Mouse (Mus musculus) limb, embryonic 11.5 days (tissue): ENCODE measurements around the gene Rtl9. TPM values are rescaled to one million over a fixed set of nuclear protein-coding genes. Genes with fewer than 3 reads are reported as not detected.

Source experiments
- ATAC-seq: fragments of 200-750 bp; cut with Nextera tagmentation; 2 replicates; pipeline ENCODE4 v1.8.0; 2017; ENCODE audit warnings: low read depth; ENCODE audit not compliant: insufficient number of reproducible peaks, low FRiP score, low TSS enrichment
- DNase-seq: peaks from one replicate; pipeline ENCODE4 v3.0.0-alpha.2; 2015; ENCODE audit warnings: low spot score
- H3K27ac ChIP-seq: fragments of 300-500 bp; sonication (generic); replicated peaks from 2 replicates; pipeline ENCODE4 v1.5.1; 2014; ENCODE audit warnings: low read depth, mild to moderate bottlenecking, low read length
- H3K27me3 ChIP-seq: fragments of 300-500 bp; sonication (generic); 2 replicates; pipeline ENCODE4 v1.6.1; 2014; ENCODE audit warnings: mild to moderate bottlenecking, low read length, mixed read lengths; ENCODE audit not compliant: control insufficient read depth, insufficient read depth
- H3K36me3 ChIP-seq: fragments of 300-500 bp; sonication (generic); 2 replicates; pipeline ENCODE4 v1.6.1; 2014; ENCODE audit warnings: mild to moderate bottlenecking, low read length, moderate library complexity, mixed read lengths; ENCODE audit not compliant: control insufficient read depth, insufficient read depth
- H3K4me1 ChIP-seq: fragments of 300-500 bp; sonication (generic); 2 replicates; pipeline ENCODE4 v1.6.1; 2014; ENCODE audit warnings: low read length, mixed read lengths; ENCODE audit not compliant: control insufficient read depth, insufficient read depth
- H3K4me2 ChIP-seq: fragments of 300-500 bp; sonication (generic); 2 replicates; pipeline ENCODE4 v1.6.1; 2014; ENCODE audit warnings: low read depth, mild to moderate bottlenecking, moderate library complexity; ENCODE audit not compliant: severe bottlenecking
- H3K4me3 ChIP-seq: fragments of 300-500 bp; sonication (generic); 2 replicates; pipeline ENCODE4 v1.5.1; 2014; ENCODE audit warnings: low read depth, low read length
- H3K9ac ChIP-seq: fragments of 300-500 bp; sonication (generic); 2 replicates; pipeline ENCODE4 v1.6.1; 2014; ENCODE audit warnings: mild to moderate bottlenecking, low read length
- H3K9me3 ChIP-seq: fragments of 300-500 bp; sonication (generic); 2 replicates; pipeline ENCODE4 v1.6.1; 2016; ENCODE audit warnings: low read length; ENCODE audit not compliant: control insufficient read depth
- WGBS: fragments of 180-500 bp; shearing (Covaris S2); extraction: QIAGEN DNeasy Blood & Tissue Kit; methylation state at CpG from one replicate; pipeline ENCODE4 v1.1.7; 2014; 5-methylcytosine and 5-hydroxymethylcytosine counted together
- polyA plus RNA-seq: library from polyadenylated mRNA; unstranded; fragments of >200 nt; fragmentation: Nextera tagmentation; extraction: Ambion mirVana; gene quantifications from 2 replicates; pipeline ENCODE4 v1.2.1, GENCODE M21; 2014

Gene Rtl9
- polyA plus RNA-seq, 1 experiment from 2014 or later = 0.61 TPM

DNA sequence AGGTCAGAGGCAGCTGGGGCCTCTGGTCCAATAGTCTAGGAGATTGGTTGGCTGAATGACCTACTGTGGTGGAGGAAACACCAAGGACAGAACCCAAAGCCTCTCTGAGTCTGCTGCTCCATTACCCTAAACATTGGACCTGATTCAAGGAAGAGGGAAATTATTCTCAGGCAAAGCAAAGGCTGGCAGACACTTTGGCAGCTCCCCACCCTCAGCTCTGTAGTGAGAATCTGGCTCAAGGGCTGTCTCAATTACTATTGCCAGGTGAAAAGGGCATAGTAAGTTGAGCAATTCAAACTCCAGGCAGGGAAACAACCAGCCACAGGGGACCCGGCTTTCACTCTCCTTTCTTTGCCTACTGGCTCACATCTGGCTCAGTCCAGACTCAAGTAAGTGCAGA, 6.5 kb downstream of the Rtl9 start:
- Histone ChIP-seq H3K4me2 (no peak overlapping the region), H3K36me3 (no peaks in the 10 kb centered on the region), H3K4me1 (no peaks in the 10 kb centered on the region), H3K27ac (no peak overlapping the region), H3K4me3 (no peak overlapping the region), H3K9ac (no peak overlapping the region), H3K9me3 (no peaks in the 10 kb centered on the region), H3K27me3 (no peaks in the 10 kb centered on the region)
- no peak for ATAC-seq
- no peak for DNase-seq
- 58% methylated on average over 1 of the region's 1 CpGs for WGBS

DNA sequence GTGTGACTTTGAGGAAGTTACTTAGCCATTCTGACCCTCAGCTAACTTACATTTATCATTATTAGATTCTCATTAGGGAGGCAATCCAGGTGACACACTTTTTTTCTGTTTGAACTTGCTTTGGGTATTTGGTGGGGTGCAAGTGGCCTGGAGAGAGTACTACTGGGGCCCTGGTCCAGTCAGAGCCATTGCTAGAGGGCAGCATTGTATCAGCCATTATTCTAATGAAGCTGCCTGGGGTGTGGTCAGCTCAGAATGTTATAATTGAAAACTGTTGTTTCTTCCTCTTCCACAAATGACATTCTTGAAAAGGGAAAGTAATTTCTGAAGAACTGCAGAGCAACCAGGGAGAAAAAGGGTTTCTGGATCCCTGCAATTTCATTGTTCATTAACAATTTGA, 13.2 kb downstream of the Rtl9 start:
- no peak overlapping the region for H3K27ac ChIP-seq

More for the DNA sequence above, 13.2 kb downstream of the Rtl9 start:
- no peaks in the 10 kb centered on the region for H3K9me3 ChIP-seq
- no peak overlapping the region for H3K4me3 ChIP-seq
- H3K4me2 ChIP-seq = no peak overlapping the region
- ATAC-seq (no peak), DNase-seq (no peak)
- H3K27me3 ChIP-seq = no peaks in the 10 kb centered on the region
- no peak overlapping the region for H3K9ac ChIP-seq
- H3K36me3 ChIP-seq = no peaks in the 10 kb centered on the region
- no peaks in the 10 kb centered on the region for H3K4me1 ChIP-seq

Other genes with a start within 250 kb of the Rtl9 start
- 15.5 and 17.4 TPM in 2 replicates for gene Ammecr1, start 132.9 kb upstream of the Rtl9 start, polyA plus RNA-seq